Comparison of ENCODE assay signal across 8 mouse cellular contexts in genomic region chr13:110062835-110063411, GRCm38 (mm10).
DNase-seq lines count a peak whose midpoint lies in the region; ATAC-seq and TF ChIP-seq lines count a peak whose summit lies in the region.

No protein-coding gene starts in this region.

- H3K4me1 ChIP-seq in spleen, adult 2 months (ENCODE audit: control insufficient read depth, insufficient read depth, insufficient read length) = no peaks in the 10 kb centered on the region
- peaks cover 11% of the 10 kb centered on the region for H3K4me1 ChIP-seq in hindbrain, embryonic 16.5 days (ENCODE audit: control insufficient read depth, insufficient read depth, low read depth, low read length)

- H3K9ac ChIP-seq in hindbrain, embryonic 16.5 days (ENCODE audit: low read depth, low read length) = peak overlapping the region; percentile 50

- H3K27me3 ChIP-seq in spleen, adult 2 months (ENCODE audit: control insufficient read depth, insufficient read depth, low read length) = no peaks in the 10 kb centered on the region
- no peaks in the 10 kb centered on the region for H3K27me3 ChIP-seq in hindbrain, embryonic 16.5 days (replicated peaks; ENCODE audit: control insufficient read depth, insufficient read depth, low read length)

- no peak for TF ChIP-seq POLR2A in spleen, adult 2 months (IDR thresholded peaks at IDR 0.05; ENCODE audit: low read depth, low read length)

- peak; percentile 33; the same call in 1 of the 2 replicates for TF ChIP-seq CTCF in spleen, adult 2 months (IDR thresholded peaks at IDR 0.05; ENCODE audit: extremely low read depth, insufficient read depth, insufficient read length, insufficient replicate concordance)

- no peaks in the 10 kb centered on the region for H3K9me3 ChIP-seq in hindbrain, embryonic 16.5 days (ENCODE audit: control insufficient read depth, low read length)

- peak; percentile 95 for ATAC-seq in hindbrain, embryonic 16.5 days
- ATAC-seq in megakaryocyte, adult 5-6 weeks (ENCODE audit: poor library complexity, severe bottlenecking) = peak; percentile 92

- DNase-seq in spleen, adult 2 months (ENCODE audit: low read depth in 1 of 2, low spot score in 2 of 2) = peak; percentile 28 to 33
- no peak for DNase-seq in spleen, adult 12 weeks (ENCODE audit: low spot score)
- DNase-seq in cerebellum, postnatal 14 days = peak; percentile 90
- peak; percentile 29 to 62 for DNase-seq in frontal cortex, postnatal 10 days (ENCODE audit: low spot score in 2 of 2)
- peak; percentile 37 to 71 for DNase-seq in layer of hippocampus, postnatal 25 days (ENCODE audit: extremely low spot score in 1 of 2, low spot score in 1 of 2)
- DNase-seq in right cerebral cortex, postnatal 36 days (ENCODE audit: low spot score in 2 of 2) = peak; percentile 41 to 58

- H3K36me3 ChIP-seq in spleen, adult 2 months (ENCODE audit: control insufficient read depth, insufficient read depth, low read length) = no peaks in the 10 kb centered on the region
- no peaks in the 10 kb centered on the region for H3K36me3 ChIP-seq in hindbrain, embryonic 16.5 days (ENCODE audit: control insufficient read depth, insufficient read depth, low read length)

- 29% methylated on average over 9 of the region's 9 CpGs for WGBS in spleen, adult 2 months
- 4% methylated on average over 9 of the region's 9 CpGs for WGBS in hindbrain, embryonic 16.5 days

- H3K4me2 ChIP-seq in hindbrain, embryonic 16.5 days (ENCODE audit: low read length) = peak overlapping the region; percentile 42

- no peak overlapping the region for H3K27ac ChIP-seq in spleen, adult 2 months (ENCODE audit: insufficient read depth, low read length)
- H3K27ac ChIP-seq in hindbrain, embryonic 16.5 days (ENCODE audit: low read depth, low read length) = peak overlapping the region; percentile 85

- no peak overlapping the region for H3K4me3 ChIP-seq in spleen, adult 2 months (ENCODE audit: extremely low read depth, insufficient read depth, insufficient read length)
- no peak overlapping the region for H3K4me3 ChIP-seq in hindbrain, embryonic 16.5 days (ENCODE audit: low read length)
